Mouse (Mus musculus) bone marrow, adult 2 months (tissue): Measurements from ENCODE around the gene Rnase13.

ENCODE experiments used
- CTCF ChIP-seq: fragments of 200-500 bp; IDR thresholded peaks from 2 replicates; pipeline ENCODE4 v1.5.1; 2011; ENCODE audit warnings: low read length, control low read depth; ENCODE audit not compliant: control insufficient read depth, insufficient read depth
- POLR2A ChIP-seq: fragments of 200-500 bp; IDR thresholded peaks from 2 replicates; pipeline ENCODE4 v1.6.1; 2011; ENCODE audit warnings: low read depth, mild to moderate bottlenecking, control low read depth, low read length, borderline replicate concordance; ENCODE audit not compliant: control insufficient read depth

GRCm38 (mm10) chr14:51883527-51884030, 39.0 kb downstream of the Rnase13 start:
- no peak for TF ChIP-seq POLR2A
- no peak for TF ChIP-seq CTCF
